Mouse (Mus musculus): ENCODE results near the gene Mlec.
A peak's percentile ranks its signal among the peaks of the same experiment; 100 is the strongest.

Mlec gene

DNA sequence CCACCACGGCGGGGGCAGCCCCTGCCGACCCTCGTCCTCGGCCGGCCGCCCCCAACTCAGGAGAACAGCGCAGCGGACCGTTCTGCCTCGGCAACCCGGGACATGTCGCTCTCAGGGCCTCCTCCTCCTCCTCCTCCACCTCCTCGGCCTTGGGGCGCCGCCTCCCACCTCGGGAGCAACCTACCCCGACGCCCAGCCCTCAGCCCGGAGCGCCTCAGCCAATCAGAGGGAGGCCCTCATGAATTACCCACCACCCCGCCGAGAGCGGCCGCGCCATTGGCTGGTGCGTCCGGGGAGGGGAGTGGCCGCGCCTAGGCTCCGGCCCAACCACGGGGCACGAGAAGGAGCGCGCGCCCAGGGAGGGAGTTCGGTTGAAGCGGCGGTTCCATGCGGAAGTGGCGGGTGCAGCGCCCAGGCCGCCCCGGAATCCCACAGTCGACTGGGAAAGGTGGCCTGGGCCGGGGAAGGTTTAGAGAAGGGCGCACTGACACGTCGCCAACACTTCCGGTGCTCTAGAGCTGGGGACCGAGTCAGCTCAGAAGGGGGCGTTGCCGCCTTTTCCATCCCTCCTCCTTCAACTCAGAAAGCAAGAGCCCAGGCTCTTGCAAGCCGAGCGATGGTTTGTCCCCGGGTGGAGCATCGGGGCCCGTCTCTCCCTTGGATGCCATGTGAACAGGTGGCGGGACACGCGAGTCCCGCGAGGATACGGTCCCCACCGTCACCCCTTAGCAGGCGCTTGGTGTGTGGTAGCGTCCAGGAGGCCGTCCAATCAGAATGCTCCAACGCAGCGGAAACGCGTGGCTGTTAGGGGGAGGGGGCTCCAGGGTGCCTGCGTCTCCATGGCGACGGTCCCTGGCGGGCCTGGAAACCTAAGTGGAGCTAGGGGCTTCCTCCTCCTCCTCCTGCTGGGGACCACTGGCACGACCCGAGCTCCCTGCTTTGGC, at the start of gene Mlec:
Mlec (minus strand) TSS at position 140 of the 944 bp plus-strand sequence.
- peak; percentile 100 for DNase-seq

GRCm38 (mm10) chr5:115207244-115207643, 49.3 kb upstream of the Mlec start:
- no peak for DNase-seq

DNA sequence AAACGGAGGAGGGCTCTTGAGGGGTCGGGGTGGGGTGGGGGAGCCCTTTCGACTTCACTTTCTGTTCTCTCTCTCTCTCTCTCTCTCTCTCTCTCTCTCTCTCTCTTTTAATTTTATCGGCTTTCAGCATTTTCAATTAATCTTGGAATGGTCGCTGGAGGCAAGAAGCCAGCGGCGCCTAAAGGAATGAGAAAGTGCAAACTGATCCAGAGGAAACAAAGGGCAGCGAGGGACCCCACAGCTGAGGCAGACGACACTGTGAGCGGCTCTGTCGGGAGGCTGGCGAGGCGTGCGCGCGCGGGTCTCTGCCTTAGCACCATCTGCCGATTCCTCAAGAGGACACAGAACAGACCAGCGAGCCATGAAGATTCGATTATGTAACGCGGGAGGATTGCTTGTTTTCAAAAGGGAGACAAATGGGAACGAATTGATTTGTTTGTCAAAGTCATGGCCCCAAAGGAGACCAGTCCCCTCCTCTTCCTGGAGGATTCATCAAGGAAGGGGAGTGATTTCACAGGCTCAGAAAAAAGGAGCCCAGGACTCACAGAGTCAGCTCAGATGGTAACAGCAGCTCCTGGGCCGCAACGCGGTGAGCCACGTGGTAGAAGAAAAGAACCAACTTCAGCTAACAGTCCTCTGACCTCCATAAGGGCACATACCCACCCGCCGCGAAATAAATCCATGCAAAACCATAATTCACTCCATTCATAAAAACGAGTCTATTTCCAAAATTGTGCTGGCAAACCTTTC, 46.8 kb upstream of the Mlec start:
- peak; percentile 65 for DNase-seq

- DNase-seq: no peak
Measured at GRCm38 (mm10) chr5:115203735-115204561, 46.0 kb upstream of the Mlec start.

- no peak for DNase-seq
Measured at GRCm38 (mm10) chr5:115194626-115195221, 36.7 kb upstream of the Mlec start.

DNA sequence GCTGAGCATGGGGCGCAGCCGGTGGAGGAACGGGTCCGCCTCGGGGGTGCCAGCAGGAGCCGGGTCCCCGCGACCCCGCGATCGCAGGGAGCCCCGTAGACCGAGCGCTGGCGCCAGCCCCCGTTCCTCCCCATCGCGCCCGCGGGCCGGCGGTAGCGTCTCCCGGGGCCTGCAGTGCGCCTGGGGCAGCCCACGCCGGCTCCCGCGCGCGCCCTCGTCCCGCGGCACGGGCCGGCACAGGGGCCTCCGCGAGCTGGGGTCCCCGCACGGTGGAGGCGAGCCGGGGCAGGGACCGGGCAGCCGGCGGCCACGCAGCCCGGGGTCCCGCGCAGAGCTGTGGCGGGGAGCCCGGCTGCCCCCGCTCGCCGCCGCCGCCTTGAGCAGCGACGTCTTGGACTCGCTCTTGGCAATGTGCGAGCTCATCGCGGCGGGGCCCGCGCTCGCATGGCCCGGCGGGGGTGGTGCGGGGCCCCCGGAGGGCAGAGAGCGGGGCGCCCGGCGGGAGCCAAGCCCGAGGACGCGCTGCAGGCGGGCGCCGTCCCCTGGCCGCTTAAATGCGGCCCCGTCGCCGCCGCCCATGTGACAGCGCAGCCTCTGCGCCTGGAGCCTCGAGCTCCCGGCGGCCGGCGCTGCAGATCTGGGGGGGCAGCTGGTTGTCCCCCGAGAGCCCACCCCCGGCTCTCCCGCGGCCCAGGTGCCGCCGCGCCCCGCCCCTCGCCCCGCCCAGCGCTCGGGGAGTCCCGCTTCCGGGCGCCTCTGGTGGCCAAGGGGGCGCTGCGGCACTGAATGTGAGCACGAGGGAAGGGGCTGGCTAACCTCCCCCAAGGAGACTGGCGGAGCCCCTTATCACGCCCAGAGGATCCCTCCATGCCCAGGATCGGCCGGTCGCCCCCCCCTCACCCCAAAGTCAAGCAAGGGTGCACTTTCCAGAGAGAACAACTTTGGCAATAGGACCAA, 36.0 kb upstream of the Mlec start, which contains the start of gene Cabp1:
Cabp1 (minus strand) TSS at position 713 of the 957 bp plus-strand sequence.
- peak; percentile 75 for DNase-seq

- peak; percentile 72 for DNase-seq
Measured at GRCm38 (mm10) chr5:115193226-115193625, 35.2 kb upstream of the Mlec start.

DNA sequence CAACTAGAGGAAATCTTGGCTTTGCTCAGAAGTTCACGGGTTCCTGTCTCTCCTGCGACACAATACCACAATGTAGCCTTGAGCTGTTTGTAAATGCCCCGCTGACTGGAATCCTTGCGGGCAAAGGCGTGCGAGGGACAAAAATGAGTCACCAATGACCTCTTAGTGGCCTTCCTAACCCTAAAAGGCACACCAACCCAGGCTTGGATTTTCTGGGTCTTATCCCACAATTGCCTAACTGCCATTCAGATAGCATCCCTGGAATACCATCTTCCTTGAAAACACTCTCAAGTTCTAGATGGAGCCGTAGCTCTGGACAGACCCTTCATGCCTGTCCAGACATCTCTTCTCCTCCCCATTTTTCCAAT, 34.8 kb upstream of the Mlec start:
- DNase-seq: no peak

GRCm38 (mm10) chr5:115191880-115192827, 34.2 kb upstream of the Mlec start:
- DNase-seq: no peak

DNA sequence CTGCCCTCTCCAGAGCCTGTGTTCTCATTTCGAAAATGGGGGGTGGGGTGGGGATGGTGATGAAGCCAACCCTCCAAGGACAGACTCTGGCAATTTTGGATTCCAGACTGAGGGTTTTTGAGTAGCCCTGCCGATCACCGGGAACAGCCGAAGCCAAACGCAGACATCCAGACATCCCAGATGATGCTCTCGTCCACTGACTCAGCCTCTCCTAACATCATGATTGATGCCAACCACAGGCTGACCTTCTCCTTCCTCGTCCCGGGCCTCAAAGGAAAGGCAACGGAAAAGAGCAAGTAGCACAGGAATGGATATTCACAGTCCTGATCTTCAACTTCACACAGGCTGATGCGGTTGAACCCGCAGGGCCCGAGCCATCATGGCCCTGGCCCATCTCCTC, 32.1 kb upstream of the Mlec start:
- DNase-seq: no peak

GRCm38 (mm10) chr5:115188824-115189223, 30.8 kb upstream of the Mlec start:
- DNase-seq: no peak

GRCm38 (mm10) chr5:115187188-115188131, 29.5 kb upstream of the Mlec start:
- peak; percentile 85 for DNase-seq

DNA sequence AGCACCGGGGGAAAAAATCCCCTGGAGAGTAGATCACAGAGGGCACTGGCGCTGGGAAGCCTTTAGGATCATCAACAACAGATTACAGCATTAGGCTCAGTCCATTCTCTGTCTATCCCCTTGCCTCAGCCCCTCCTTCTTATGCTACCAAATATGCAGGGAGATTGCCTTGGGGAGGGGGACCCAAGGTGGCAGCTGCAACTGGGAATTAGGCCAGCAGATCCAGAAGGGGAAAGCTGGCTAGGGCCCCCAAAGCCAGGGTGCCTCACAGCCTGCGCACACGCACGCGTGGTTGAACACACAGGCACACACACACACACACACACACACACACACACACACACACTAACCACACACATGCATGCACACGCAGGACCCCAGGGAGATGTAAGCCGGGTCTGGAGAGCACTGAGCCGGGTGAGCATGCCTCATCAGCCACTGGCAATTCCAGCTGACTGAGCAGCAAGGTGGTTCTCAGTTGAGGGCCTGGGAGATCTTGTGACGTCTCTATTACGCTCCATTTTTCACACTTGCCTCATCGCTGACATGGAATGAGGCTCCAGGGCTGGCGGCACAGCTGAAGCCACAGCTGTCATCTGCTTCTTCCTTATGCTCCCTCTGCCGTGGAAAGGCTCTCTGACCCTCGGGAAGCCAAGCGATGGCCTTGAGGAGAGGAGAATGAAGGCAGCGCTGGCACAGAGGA, 28.5 kb upstream of the Mlec start:
- no peak for DNase-seq

DNA sequence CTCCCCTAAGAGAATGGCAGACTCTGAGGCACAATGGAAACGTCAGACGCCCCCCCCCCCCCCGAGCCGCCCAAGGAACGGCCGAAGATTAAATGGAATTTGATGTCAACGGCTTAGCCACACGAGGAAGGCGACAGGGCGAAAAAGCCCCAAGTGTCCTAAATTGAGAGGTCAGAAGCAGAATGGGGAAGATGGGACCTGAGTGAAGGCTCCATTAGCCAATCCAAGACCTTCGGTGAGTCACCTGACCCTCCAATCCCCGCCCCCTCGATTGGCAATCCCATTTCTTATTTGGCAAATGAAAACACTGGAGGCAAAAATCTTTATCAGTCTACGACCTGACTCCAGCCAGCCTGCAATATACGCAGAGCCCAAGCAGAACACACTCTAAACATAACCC, 26.7 kb upstream of the Mlec start:
- no peak for DNase-seq

- no peak for DNase-seq
Measured at GRCm38 (mm10) chr5:115183482-115183881, 25.5 kb upstream of the Mlec start.

- no peak for DNase-seq
Measured at GRCm38 (mm10) chr5:115182925-115183324, 24.9 kb upstream of the Mlec start.

DNA sequence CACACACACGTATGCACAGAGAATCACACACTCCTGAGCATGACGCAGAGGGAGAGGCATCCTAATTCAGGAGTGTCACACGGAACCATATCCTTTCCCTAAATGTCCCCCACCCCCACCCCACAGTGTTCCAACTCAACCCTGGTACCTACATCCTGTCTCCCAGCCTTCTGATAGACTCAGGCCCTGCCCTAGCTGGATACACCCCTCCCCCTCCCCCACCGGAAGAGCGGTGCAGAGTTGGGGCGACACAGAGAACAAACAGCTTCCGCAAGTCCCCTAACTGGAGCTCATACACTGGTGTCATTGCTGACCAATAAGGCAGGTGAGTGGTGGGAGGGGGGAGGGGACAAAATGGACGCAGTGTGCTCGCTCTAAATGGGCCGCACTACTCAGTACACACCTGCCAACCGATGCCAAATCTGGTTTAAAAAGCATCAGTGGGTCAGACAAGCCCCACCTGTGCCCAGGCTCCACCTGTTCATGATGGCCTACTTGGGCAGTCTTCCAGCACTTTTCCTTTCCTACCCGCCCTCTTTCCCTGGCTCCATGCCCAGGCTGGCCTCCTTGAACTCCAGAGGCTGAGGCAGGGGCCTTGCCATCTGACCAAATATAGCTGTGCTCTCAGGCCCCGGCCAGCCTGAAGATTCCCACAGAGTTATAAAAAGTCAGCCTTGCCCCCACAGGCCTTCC, 23.4 kb upstream of the Mlec start:
- DNase-seq: no peak

DNA sequence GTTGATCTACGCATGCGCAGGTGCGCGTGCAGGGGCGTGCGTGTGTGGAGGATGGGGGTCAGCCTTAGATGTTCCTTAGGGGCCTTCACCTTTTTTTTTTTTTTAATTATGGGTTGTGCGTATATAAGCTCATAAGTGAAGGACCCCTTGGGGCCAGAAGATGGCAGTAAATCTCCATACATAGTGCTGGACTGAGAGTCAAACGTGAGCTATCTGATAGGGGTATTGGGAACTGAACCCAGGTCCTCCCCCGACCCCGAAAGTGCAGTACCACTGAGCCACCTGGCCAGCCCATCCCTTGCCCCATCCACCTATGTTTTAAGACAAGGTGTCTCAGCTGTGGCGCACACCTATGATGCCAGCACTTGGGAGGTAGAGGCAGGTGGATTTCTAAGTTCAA, 21.6 kb upstream of the Mlec start:
- DNase-seq: no peak

Measured in right cerebral cortex, postnatal 25 days (tissue).